Mouse (Mus musculus) A20 (cell line): ENCODE results near the gene Hoxc11.

Source experiments
- DNase-seq: peaks from one replicate; pipeline ENCODE4 v3.0.0-alpha.2; 2011; ENCODE audit warnings: low read depth, low spot score

Gene Hoxc11

DNA sequence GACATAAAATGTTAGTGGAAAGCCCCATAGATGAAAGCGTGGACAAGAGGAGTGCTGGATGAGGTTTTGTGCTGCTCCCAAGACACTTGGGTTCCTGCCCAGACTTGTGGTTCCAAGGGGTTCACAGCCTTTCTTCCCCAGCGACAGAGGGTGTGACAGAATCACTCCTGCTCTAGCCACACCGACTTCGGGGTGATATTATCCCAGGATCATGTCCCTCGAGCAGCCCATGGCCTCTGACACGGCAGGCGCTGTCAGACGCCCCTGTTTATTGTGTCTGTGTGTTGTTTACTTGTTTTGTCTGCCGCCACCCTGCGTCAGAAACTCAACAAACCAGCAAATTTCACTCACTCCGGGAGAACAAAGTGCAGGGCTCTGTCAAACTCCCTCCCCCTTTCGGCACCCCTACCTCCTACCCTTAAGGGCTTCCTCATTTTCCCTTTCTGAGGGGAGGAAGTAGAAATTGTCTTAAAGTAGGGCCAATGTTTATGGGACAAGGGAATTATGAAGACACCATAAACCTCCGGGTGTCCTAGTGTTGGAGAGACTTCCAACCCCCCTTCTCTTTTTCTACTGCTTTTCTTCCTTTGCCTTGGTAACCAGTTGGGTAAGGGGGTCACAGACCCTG lies 48.7 kb downstream of the Hoxc11 start:
- no peak for DNase-seq

DNA sequence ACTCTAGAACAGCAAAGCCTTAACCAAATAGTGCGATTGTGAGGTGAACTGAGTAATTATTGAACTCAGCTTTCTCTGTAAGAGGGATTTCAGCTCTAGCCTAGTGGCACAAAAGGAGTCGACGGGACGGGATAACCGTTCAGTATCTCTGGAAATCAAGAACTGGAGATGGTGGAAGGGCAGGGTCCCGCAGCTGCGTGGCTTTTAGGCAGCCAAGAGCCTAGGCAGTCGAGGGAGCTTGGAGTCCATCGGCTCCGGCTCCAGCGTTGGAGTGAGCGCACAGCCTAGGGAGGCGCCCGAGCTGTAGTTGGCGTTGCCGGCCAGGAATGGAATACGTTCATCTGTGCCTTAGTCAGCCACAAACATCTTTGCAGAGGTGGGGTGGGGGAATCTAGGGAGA lies 51.1 kb downstream of the Hoxc11 start:
- no peak for DNase-seq

GRCm38 (mm10) chr15:103005797-103006196 lies 51.6 kb downstream of the Hoxc11 start:
- DNase-seq = no peak

- no peak for DNase-seq
These were observed 52.1 kb downstream of the Hoxc11 start for GRCm38 (mm10) chr15:103006326-103006725.
